Mouse (Mus musculus) embryonic facial prominence, embryonic 13.5 days (tissue): Measurements from ENCODE around the gene Ppm1m. TPM values are rescaled to one million over a fixed set of nuclear protein-coding genes. Genes with fewer than 3 reads are reported as not detected.
"Not testable (repeated sequence)": the region's sequence is repeated elsewhere in the genome, so short reads cannot be mapped to it uniquely, and the experiment has no call there.

Experiments used
- ATAC-seq: fragments of 200-750 bp; cut with Nextera tagmentation; 2 replicates; pipeline ENCODE4 v1.8.0; 2017; ENCODE audit warnings: low read depth; ENCODE audit not compliant: insufficient number of reproducible peaks, insufficient read depth, low FRiP score, low TSS enrichment
- H3K27ac ChIP-seq: fragments of 300-500 bp; sonication (generic); 2 replicates; pipeline ENCODE4 v1.5.1; 2015; ENCODE audit warnings: moderate library complexity, mild to moderate bottlenecking, inconsistent platforms
- H3K27me3 ChIP-seq: fragments of 300-500 bp; sonication (generic); 2 replicates; pipeline ENCODE4 v1.6.1; 2015; ENCODE audit warnings: mild to moderate bottlenecking, inconsistent platforms
- H3K36me3 ChIP-seq: fragments of 300-500 bp; sonication (generic); 2 replicates; pipeline ENCODE4 v1.6.1; 2015; ENCODE audit warnings: mild to moderate bottlenecking, inconsistent platforms
- H3K4me1 ChIP-seq: fragments of 300-500 bp; sonication (generic); 2 replicates; pipeline ENCODE4 v1.6.1; 2015; ENCODE audit warnings: inconsistent platforms
- H3K4me2 ChIP-seq: fragments of 300-500 bp; sonication (generic); 2 replicates; pipeline ENCODE4 v1.6.1; 2015; ENCODE audit warnings: moderate library complexity, mild to moderate bottlenecking, inconsistent platforms
- H3K4me3 ChIP-seq: fragments of 300-500 bp; sonication (generic); 2 replicates; pipeline ENCODE4 v1.5.1; 2015; ENCODE audit warnings: mild to moderate bottlenecking, inconsistent platforms
- H3K9ac ChIP-seq: fragments of 300-500 bp; sonication (generic); 2 replicates; pipeline ENCODE4 v1.6.1; 2015; ENCODE audit warnings: mild to moderate bottlenecking, inconsistent platforms
- H3K9me3 ChIP-seq: fragments of 300-500 bp; sonication (generic); 2 replicates; pipeline ENCODE4 v1.6.1; 2016; ENCODE audit warnings: inconsistent platforms
- WGBS: fragments of 180-500 bp; shearing (Covaris S2); methylation state at CpG from one replicate; pipeline ENCODE4 v1.1.7; 2015; ENCODE audit warnings: mixed read lengths; 5-methylcytosine and 5-hydroxymethylcytosine counted together
- polyA plus RNA-seq: library from polyadenylated mRNA; unstranded; fragments of >200 nt; fragmentation: Nextera tagmentation; extraction: Ambion mirVana; gene quantifications from 2 replicates; pipeline ENCODE4 v1.2.1, GENCODE M21; 2015

The Ppm1m gene
- polyA plus RNA-seq, 1 experiment from 2014 or later = 49.5 TPM

DNA sequence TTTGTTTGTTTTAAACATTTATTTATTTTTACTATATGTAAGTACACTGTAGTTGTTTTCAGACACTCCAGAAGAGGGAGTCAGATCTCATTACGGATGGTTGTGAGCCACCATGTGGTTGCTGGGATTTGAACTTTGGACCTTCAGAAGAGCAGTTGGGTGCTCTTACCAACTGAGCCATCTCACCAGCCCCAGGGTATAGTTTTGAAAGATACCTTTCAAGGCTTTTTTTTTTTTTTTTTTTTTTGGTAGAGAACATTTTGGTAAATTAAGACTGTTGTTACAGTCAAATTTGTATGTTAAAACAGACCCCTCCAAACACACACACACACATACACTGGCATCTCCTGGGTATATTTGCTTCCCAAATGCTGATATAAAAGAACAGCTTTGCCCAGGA lies 30.5 kb downstream of the Ppm1m start:
- H3K9ac ChIP-seq, H3K4me3 ChIP-seq, H3K27ac ChIP-seq, H3K4me2 ChIP-seq, H3K9me3 ChIP-seq, ATAC-seq, H3K27me3 ChIP-seq, H3K36me3 ChIP-seq: not testable (repeated sequence)
- H3K4me1 ChIP-seq = peaks cover 19% of the 10 kb centered on the region
- 75% methylated on average over 1 of the region's 1 CpGs for WGBS

DNA sequence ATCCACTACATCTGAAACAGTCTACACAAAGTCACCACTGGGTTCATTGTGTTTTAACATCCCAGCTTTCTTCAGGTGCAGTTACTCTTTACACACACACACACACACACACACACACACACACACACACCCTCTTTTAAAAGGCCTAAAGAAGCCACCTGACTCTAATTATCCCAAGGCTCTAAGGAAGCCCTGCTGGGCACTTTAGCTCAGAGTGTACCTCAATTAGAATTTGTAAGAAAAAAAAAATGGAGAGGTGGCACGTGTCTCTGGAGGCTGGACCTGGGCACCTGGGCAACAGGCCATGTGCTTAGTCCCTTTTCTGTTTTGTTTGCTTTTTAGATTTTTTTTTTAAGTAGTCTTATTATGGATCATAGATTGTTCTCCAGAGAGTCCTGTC lies 31.8 kb downstream of the Ppm1m start:
- Histone ChIP-seq H3K27me3 (no peaks in the 10 kb centered on the region), H3K4me3 (no peak overlapping the region), H3K9ac (no peak overlapping the region), H3K4me2 (no peak overlapping the region), H3K9me3 (no peaks in the 10 kb centered on the region), H3K4me1 (peaks cover 8% of the 10 kb centered on the region), H3K27ac (no peak overlapping the region), H3K36me3 (no peaks in the 10 kb centered on the region)
- no peak for ATAC-seq
- 21% methylated on average over 1 of the region's 1 CpGs for WGBS

DNA sequence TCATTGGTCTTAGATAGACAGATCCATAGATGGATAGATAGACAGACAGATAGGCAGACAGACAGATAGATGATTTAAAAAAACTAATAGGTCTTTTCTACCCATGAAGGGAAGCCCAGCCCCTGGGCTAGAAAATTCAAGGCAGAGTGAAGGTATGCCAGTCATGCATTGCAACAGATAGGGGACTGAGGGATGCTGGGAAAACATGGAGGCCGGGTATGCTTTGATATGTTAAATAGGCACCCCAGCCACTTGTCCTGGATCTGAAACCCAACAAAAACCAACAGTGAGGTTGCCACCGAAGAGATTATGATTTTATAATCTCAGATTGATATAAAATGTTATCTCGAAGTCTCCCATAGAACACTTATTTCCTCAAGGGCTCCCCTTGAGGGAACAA lies 32.3 kb downstream of the Ppm1m start:
- no peak for ATAC-seq
- Histone ChIP-seq H3K4me2 (no peak overlapping the region), H3K9ac (no peak overlapping the region), H3K4me3 (no peak overlapping the region), H3K27ac (no peak overlapping the region), H3K4me1 (peaks cover 8% of the 10 kb centered on the region), H3K9me3 (no peaks in the 10 kb centered on the region), H3K27me3 (no peaks in the 10 kb centered on the region), H3K36me3 (no peaks in the 10 kb centered on the region)
- 67% methylated on average over 3 of the region's 3 CpGs for WGBS

DNA sequence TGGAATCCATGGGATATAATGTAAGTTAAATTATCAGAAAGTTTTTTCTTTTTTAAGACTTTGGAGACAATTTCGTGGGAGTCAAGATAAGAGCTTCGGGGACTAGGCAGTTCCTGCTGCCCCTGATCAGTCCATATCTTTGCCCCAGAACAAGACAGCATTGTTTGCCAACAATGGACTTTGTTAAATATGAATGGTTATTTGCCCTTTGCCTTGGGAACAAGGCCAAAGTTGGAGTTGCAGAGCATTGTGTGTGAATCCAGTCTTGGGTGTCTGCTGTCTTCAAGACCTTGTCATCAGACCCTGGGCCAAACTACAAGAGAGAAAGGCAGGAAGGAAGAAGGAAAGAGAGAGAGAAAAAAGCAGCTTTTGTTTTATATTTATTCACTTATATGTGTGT lies 32.8 kb downstream of the Ppm1m start:
- H3K9me3 ChIP-seq = no peaks in the 10 kb centered on the region
- H3K4me3 ChIP-seq = no peak overlapping the region
- 78% methylated on average over 2 of the region's 2 CpGs for WGBS
- no peak overlapping the region for H3K9ac ChIP-seq
- no peak for ATAC-seq
- H3K4me2 ChIP-seq = no peak overlapping the region
- no peaks in the 10 kb centered on the region; the same call in 1 of the 2 replicates for H3K27me3 ChIP-seq
- H3K4me1 ChIP-seq = peaks cover 8% of the 10 kb centered on the region
- no peaks in the 10 kb centered on the region for H3K36me3 ChIP-seq
- no peak overlapping the region for H3K27ac ChIP-seq

DNA sequence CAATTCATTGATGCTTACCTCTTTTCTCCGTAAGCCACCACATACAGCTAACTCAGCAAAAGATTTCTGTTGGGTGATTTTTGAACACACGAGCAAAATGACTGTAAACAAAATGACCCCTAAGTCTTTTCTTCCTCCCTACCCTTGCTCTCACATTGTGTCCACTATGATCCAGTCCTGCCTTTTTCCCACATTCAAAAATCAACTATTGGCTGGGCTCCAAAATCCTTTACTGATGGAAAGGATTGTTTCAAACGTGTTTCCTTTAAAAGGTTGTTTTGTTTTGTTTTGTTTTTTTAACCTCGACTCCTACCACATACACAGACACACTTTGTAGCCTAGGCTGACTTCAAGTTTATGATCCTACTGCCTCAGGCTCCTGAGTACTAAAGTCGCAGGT lies 39.1 kb downstream of the Ppm1m start:
- no peak for ATAC-seq
- H3K4me3 ChIP-seq = peak overlapping the region; percentile 61
- no peaks in the 10 kb centered on the region for H3K36me3 ChIP-seq
- 47% methylated on average over 5 of the region's 5 CpGs for WGBS
- peak overlapping the region; percentile 78; the same call in 1 of the 2 replicates for H3K9ac ChIP-seq
- H3K9me3 ChIP-seq = no peaks in the 10 kb centered on the region
- no peaks in the 10 kb centered on the region; the same call in 1 of the 2 replicates for H3K27me3 ChIP-seq
- no peak overlapping the region for H3K27ac ChIP-seq
- peak overlapping the region; percentile 66 for H3K4me2 ChIP-seq
- H3K4me1 ChIP-seq = peaks cover 9% of the 10 kb centered on the region; the same call in 1 of the 2 replicates

DNA sequence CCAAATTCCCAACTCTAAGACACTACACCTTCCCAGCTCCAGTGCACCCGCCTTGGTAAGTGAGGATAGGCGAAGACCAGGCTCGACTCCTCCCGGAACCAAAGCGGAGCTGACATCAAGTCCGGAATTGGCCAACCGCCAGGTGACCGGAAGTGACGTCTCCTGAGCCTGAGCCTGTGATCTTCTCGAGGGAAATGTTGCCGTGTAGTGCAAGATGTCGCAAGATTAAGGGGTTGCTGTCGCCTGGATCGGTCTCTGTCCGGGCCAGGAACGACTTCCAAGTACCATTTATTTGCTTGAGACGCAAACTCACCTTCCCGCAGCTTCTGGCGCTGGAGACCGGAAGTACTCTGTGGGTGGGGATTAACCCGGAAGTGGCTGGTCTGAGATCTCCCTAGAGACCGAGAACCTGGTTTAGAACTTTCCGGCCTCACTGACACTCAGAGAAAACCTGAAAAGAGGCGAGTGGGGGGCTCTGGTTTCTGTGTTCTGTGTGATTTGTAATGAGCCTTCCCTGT lies 39.7 kb downstream of the Ppm1m start:
- Histone ChIP-seq H3K27ac (peak overlapping the region; percentile 89), H3K4me3 (peak overlapping the region; percentile 61), H3K4me2 (peak overlapping the region; percentile 66), H3K4me1 (peaks cover 9% of the 10 kb centered on the region; the same call in 1 of the 2 replicates), H3K9ac (peak overlapping the region; percentile 78), H3K36me3 (no peaks in the 10 kb centered on the region), H3K27me3 (no peaks in the 10 kb centered on the region; the same call in 1 of the 2 replicates), H3K9me3 (no peaks in the 10 kb centered on the region)
- WGBS = 1% methylated on average over 24 of the region's 24 CpGs
- ATAC-seq = no peak

DNA sequence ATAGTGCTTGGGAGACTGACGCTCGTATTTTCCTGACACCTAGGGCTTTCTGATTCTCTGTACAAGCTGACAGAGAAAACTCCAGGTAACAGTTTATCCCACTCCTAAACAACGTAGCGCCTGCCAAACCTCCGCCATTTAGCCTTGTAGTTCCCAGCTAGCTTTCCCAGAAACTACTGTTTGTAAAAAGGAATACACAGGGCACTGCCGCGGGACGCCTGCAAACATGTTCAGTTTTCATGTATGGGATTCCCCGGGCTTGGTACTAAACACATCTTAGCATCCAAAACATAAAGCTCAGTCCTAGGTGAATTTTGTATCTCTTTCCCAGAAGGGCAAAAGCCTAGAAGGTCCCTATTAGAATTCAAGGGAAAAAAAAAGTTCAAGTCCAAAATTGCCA lies 40.3 kb downstream of the Ppm1m start:
- H3K9me3 ChIP-seq = no peaks in the 10 kb centered on the region
- H3K4me3 ChIP-seq = peak overlapping the region; percentile 61
- H3K27me3 ChIP-seq = no peaks in the 10 kb centered on the region; the same call in 1 of the 2 replicates
- no peak overlapping the region for H3K27ac ChIP-seq
- WGBS = 86% methylated on average over 9 of the region's 9 CpGs
- peaks cover 9% of the 10 kb centered on the region; the same call in 1 of the 2 replicates for H3K4me1 ChIP-seq
- peak overlapping the region; percentile 66 for H3K4me2 ChIP-seq
- ATAC-seq = no peak
- H3K9ac ChIP-seq = no peak overlapping the region
- H3K36me3 ChIP-seq = no peaks in the 10 kb centered on the region

DNA sequence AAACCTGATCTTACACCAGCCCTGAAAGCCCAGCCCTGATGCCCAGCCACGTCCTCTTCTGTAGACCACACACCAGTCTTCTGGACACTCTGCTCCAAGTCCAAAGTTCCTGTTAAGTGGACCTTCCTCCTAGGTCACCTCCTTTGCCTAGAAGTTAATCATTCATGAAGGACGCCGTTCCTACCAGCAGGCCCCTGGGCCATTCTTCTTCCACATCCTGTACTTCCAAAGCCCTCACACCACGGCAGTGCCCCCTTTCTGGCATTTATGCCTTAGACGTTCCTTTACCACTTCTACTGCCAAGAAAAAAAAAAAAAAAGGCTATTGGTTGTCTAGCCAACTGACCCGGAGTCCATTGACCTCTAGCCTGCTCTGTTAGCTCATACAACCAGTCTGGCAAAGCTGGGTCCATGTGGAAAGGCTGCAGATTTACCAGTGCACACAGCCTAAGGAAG lies 41.5 kb downstream of the Ppm1m start, which contains the start of gene Glyctk:
TSS of gene Glyctk (minus strand) at position 102 of the 455 bp plus-strand sequence.
- Histone ChIP-seq H3K4me2 (no peak within 1 kb of the TSS), H3K27me3 (no peaks in the 10 kb centered on the region; the same call in 1 of the 2 replicates), H3K9ac (no peak within 1 kb of the TSS), H3K36me3 (no peaks in the 10 kb centered on the region), H3K4me3 (no peak within 1 kb of the TSS), H3K4me1 (peaks cover 9% of the 10 kb centered on the region; the same call in 1 of the 2 replicates), H3K9me3 (no peaks in the 10 kb centered on the region), H3K27ac (no peak within 1 kb of the TSS)
- WGBS = 82% methylated on average over 6 of the region's 6 CpGs
- ATAC-seq = no peak

DNA sequence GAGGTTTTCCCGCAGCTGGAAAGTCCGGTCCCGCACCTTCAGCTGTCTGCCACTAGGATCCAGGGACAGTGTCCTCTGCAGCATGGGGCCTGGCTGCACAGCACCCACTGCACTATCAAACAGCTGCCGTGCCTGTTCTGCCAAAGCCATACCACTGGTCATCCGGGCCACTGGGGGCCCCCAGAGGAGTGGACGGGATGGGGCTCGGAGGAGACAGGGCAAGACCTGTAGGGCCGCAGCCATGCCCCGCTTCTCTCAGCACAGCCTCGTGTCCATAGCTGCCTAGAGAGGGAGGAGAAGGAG lies 42.0 kb downstream of the Ppm1m start:
- Histone ChIP-seq H3K27ac (no peak overlapping the region), H3K4me1 (peaks cover 9% of the 10 kb centered on the region; the same call in 1 of the 2 replicates), H3K9me3 (no peaks in the 10 kb centered on the region), H3K4me3 (no peak overlapping the region), H3K4me2 (no peak overlapping the region), H3K36me3 (no peaks in the 10 kb centered on the region), H3K9ac (no peak overlapping the region), H3K27me3 (no peaks in the 10 kb centered on the region; the same call in 1 of the 2 replicates)
- 89% methylated on average over 10 of the region's 10 CpGs for WGBS
- ATAC-seq = no peak

DNA sequence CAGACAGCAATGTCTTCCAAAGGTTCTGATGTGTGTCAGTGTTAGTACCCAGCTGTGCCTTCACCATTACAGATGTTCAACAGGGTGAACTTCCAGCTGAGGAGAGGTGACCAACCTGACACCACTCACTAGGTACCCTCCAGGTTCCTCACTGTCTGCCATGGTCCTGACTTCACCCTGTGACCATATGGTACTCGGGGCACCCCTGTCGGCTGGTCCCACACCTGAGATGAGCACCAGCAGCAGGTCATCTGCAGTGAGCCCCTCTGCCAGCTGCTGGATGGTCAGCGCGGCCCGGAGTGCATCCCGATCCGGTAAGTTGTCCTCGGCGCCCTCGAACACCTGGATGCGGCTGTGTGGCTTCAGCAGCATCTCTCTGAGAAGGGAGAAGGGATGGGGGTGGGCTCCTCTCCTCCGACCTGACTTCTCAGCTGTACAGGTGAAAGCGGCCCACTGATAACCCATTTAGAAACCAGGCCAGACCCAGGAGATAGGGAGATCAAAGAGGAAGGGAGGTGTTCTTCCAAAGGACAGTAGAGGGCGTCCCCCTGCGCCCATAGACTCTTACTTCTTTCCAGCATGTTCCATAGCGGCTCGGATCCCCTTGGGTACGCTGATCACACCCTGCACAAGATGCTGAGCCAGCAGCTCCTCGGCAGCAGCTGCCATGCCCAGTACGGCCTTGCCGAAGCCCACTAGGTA lies 42.5 kb downstream of the Ppm1m start:
- no peaks in the 10 kb centered on the region; the same call in 1 of the 2 replicates for H3K27me3 ChIP-seq
- no peaks in the 10 kb centered on the region for H3K36me3 ChIP-seq
- no peaks in the 10 kb centered on the region for H3K9me3 ChIP-seq
- no peak overlapping the region for H3K4me3 ChIP-seq
- H3K4me1 ChIP-seq = peaks cover 9% of the 10 kb centered on the region; the same call in 1 of the 2 replicates
- ATAC-seq = no peak
- no peak overlapping the region for H3K9ac ChIP-seq
- H3K4me2 ChIP-seq = no peak overlapping the region
- no peak overlapping the region for H3K27ac ChIP-seq
- 79% methylated on average over 21 of the region's 21 CpGs for WGBS

DNA sequence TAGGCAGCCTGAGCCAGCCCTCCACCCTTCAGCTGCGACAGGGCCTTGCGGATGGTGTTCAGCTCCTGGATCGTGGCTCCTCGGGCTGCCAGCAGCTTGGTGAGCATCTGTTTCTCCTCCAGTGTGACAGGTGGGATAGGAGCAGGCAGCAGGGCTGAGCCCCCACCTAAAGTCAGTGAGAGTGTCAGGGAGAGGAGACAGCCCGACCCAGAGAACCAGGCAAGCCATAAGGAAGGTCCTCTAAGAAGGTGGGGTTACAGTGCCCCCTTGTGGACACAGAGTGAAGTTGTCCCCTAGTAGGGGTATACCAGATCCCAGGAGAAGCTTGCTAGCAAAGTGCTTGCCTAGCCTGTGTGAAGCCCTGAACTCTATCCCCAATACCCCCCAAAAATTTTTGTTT lies 43.1 kb downstream of the Ppm1m start:
- H3K27ac ChIP-seq = no peak overlapping the region
- no peaks in the 10 kb centered on the region for H3K9me3 ChIP-seq
- no peak overlapping the region for H3K9ac ChIP-seq
- no peak; the same call in 1 of the 2 replicates for ATAC-seq
- WGBS = 46% methylated on average over 5 of the region's 5 CpGs
- H3K36me3 ChIP-seq = no peaks in the 10 kb centered on the region
- no peaks in the 10 kb centered on the region; the same call in 1 of the 2 replicates for H3K27me3 ChIP-seq
- no peak overlapping the region for H3K4me2 ChIP-seq
- peaks cover 9% of the 10 kb centered on the region; the same call in 1 of the 2 replicates for H3K4me1 ChIP-seq
- no peak overlapping the region for H3K4me3 ChIP-seq

DNA sequence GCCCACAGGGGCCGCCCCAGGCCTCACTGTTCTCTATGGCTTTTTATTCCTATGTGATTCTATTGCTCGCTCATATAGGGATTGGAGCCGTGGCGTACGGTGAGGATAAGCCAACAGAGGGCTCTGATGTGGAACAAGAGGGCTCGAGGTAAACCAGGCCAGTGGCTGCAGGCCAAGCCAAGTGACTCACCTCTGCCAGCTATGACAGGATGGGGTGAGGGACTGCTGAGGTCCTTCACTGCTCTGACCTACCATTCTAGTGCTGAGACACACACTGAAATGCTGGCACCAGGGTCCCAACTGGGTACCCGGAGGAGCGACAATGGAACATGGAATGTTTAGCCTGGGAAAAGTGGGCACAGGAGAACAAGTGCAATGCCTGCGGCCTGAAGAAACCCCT lies 45.4 kb downstream of the Ppm1m start:
- WGBS = 87% methylated on average over 9 of the region's 9 CpGs
- H3K9ac ChIP-seq = no peak overlapping the region

More for the DNA sequence above, 45.4 kb downstream of the Ppm1m start:
- ATAC-seq = no peak
- Histone ChIP-seq H3K27ac (no peak overlapping the region), H3K27me3 (peaks cover 21% of the 10 kb centered on the region), H3K4me3 (no peak overlapping the region), H3K36me3 (no peaks in the 10 kb centered on the region), H3K9me3 (no peaks in the 10 kb centered on the region), H3K4me1 (peaks cover 6% of the 10 kb centered on the region), H3K4me2 (no peak overlapping the region)
